Mouse (Mus musculus) natural killer cell, adult 2 months (primary cell): ENCODE measurements at regions not wholly inside any gene's neighbourhood (a gene's known extent, or its start where the extent isn't known, plus 50 kb on each side); places are given as distances from the start of the nearest gene placed in this dataset.

Experiments
- DNase-seq, 2 experiments: peaks; one replicate each; pipeline ENCODE4 v3.0.0; 2022; ENCODE audit warnings: low spot score in 2 of 2

DNA sequence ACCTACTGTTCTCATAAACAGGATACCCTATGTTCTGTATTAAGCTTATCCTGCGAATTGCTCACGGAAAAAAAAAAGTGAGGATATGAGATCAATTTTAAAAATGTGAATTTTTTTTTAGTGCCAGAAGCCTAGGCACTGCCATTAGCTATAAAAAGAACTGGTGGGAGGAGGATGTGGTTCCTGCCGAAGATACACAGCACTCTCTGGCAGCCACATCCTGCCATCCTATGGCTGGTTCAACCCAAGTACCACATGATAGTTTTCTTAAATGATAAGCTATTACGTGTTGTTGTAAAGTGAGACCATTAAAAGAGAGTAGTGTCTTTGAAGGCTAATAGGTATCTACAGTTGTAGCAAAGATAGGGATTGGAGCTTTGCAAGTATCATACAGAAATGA is 58.2 kb upstream of the Ppp3ca start:
- DNase-seq = peak; percentile 49 to 50

DNA sequence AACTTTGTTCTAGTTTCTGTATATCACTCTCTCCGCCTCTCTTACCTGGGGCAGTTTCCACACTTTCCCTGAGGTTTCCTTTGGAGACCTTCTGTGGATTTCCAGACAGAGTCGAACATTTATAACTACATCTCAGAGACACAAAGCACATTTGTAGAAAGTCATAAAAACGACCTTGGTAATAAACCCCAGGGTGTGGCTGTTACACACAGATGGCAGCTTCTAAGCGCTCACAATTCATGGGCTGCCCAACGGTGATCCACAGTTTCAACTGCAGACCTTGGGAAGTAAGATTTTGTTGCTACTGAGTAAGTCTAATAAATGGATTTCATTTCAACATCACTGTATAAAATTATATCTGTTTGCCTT is 59.4 kb upstream of the Ppp3ca start:
- DNase-seq = no peak

DNA sequence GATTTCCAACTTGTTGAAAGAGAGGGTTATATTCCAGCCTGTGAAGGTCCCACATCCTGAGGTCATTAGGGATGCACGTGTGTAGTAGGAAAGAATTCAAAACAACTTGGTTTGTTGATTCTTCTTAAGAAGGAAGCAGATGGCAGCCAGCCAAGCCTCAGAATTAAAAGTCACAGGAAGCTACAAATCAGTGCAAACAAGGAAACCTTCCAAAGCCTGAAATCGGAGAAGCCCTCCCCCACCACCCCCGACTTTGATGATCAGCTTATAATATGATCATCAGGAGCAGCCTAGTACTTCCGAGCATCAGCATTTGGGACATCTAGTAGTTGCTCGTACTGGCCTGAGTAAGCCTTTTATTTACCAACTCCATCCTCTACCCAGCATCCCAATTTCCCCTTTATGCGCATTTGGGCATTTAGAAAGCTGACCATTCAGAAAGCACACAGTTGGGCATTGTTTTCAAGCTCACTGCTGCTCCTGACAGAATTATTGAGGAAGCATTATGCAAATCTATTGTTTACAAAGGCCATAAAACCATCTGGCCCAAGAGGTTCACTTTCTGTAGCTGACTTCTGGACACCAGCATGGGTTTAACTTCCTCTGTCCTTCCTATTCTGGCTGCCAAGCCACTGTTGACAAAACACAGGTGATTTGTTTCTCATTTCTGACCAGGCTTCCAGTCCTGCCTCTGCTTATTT is 59.9 kb upstream of the Ppp3ca start:
- DNase-seq = no peak

DNA sequence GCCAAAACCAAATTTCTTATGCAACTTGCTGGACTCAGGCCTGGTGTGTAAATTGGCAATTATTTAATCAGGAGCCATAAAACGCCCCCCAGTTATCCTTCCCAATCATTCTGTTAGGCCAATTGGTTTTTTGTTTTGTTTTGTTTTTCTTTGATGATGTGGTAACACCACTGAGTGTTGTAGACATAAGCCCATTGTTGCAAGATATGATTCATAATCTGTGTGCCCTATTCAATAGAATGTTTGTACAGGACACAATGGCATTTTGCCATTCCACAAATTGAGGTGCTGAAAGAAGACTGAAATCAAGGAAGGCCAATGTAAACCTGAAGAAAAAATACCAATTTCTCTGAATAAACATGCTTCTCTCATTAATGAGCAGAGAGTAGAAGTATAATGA is 68.2 kb upstream of the Ppp3ca start:
- no peak for DNase-seq

DNA sequence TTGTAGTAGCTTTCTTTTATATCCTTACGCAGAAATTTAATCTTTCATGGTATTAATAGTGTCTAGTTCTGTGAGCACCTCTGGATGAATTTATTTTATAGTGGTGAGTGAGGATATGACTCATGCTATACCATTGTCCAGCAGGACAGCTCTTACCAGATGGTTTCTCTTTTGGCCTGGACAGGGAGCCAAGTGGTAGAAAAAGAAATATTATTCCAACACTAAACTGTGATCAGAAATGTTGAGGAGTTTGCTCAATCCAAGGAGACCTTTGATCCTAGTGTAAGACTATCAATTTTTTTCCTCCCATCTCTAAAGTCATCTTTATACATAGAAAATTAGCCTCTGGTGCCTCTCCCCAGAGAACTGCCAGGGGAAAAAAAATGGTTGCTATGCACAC is 86.0 kb upstream of the Ppp3ca start:
- no peak for DNase-seq

DNA sequence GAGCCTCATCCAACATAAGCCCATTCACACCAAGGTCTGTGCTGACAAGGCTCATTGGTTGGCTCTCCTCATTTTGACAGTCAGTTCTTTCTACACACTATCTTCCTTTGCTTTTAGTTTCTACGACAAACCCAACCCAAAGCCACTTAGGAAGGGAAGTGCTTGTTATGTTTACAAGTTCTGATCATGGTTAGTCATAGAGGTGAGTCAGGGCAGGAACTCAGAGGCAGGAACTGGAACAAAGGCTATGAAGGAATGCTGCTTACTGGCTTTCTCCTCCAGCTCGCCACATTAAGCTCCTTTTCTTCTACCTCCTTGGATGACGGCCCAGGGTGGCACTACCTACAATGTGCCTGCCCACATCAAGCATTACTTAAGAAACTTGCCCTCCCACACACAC is 91.9 kb upstream of the Ppp3ca start:
- no peak for DNase-seq

DNA sequence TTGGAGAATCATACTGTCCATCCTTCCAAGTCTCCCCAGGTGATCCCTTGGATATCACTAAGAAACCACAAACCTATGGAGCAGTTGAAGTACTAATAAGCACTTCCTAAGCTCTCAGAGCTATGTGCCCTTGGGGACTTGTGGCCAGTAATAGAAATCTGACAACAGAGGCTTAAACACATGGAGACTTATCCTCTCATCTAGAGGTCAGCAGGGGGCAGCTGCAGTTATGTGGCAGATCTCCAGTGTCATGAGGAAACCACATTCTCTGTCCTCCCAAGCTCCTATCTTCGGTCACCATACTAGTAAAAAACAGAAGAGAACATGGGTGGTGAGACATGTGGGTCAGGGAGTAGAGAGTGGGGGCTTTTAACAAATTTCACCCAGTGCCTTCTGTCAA is 99.4 kb upstream of the Ppp3ca start:
- no peak for DNase-seq

DNA sequence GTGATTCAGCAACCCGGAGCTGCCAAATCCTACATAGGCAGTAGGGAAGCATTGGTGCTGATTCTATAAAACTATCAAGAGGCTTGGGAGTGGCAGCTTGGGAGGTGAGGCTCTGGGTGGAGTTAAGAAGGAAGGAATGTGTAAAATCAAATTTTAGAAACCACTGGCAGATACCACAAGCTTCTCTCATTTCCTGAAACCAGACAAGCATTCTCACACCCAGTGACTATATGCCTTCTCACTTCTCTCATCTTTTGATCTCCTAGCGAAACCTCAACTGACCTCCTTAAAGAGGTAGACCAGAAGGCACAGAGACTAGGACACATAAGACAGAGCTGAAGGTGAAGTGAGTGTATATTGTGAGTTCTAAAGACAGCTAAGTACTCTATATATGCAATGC is 113.4 kb upstream of the Ppp3ca start:
- DNase-seq = peak; percentile 24 to 59

DNA sequence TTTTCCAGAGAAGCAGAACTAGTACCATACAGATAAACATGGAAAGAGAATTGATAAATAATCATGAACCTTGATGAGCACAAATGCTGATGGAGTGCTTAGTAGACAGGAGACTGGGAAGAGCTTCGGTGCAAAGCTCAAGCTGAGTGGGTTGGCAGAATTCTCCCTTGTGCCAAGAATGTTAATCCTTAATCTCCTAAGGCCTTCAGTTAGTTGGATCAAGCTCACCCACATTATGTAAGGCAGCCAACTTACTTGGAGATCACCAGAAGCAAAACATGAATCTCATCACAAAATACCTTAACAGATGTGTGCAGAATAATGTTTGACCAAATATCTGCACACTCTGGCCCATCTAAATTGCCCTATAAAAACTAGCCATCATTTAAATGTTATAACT is 120.5 kb upstream of the Ppp3ca start:
- no peak for DNase-seq

DNA sequence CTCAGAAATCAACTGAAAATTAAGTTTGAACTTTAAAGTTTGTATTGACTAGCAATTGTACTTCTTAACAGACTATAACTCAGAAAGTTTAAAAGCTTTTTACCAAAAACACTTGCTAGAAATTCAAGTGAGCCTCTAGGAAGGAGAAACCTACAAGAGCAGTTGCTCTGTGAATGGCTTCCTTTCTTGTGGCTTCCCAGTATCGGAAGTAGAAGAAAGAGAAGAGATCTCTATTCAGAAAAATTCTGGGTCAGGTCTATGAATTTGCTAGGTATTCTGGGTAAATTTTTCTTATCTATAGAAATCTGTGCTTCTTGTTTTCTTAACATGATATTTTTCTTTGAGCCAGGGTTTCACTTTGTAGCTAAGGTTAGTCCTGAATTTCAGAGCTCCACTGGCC is 138.3 kb upstream of the Ppp3ca start:
- DNase-seq = no peak

DNA sequence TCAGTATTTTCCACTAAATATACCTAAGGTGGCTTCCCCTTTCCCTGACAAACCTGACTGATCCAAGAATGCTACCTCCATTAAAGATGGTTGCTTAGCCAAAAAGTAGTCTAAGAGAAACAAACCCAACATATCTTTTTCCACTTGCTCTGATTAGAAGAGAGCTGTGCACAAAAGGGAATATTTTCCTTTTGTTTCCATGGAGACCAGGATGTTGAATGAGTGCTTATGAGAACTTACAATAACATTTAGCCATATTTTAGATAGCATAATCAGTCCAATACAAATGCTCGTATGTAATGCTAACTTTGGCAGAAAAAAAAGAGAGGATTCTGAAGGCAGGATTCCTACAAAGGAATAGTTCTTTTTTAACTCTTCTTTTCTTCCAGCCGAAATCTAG is 161.3 kb upstream of the Ppp3ca start:
- DNase-seq = no peak

DNA sequence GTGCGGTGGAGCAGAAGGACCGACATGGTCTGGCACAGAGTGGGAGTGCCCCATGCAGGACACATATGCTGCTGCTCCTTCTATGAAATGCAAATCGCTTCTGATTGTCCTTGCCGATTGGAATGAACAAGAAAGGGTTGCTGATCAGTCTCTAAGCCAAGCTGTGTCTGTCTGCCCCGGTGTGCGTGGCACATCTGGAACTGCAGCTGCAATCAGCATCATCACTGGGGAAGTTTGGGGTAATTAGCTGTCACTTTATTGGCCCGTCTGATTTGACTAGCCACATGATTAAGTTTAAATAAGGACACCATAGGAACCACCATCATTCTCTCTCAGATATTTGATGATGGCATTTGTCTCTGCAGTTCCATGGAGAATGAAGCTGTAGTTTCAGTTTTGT is 162.9 kb upstream of the Ppp3ca start:
- DNase-seq = no peak

DNA sequence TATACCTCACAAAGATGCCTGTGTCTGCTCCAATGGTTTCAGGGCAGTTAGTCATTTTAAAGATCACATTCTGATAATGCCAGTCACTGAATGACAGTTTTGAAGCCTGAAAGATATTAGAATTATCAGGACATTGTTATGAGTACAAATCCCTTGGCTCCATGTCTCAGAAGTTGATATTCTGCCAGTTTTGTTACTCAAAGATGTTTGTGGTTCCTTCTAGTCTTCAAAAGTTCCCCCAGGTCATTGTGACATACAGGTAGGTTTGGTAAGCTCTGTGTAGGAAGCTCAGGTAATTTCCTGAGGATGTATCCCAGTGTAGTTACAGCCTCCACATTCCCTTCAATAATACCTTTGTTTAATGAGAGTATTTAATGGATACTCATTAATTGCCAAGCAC is 169.0 kb upstream of the Bank1 start:
- no peak for DNase-seq

DNA sequence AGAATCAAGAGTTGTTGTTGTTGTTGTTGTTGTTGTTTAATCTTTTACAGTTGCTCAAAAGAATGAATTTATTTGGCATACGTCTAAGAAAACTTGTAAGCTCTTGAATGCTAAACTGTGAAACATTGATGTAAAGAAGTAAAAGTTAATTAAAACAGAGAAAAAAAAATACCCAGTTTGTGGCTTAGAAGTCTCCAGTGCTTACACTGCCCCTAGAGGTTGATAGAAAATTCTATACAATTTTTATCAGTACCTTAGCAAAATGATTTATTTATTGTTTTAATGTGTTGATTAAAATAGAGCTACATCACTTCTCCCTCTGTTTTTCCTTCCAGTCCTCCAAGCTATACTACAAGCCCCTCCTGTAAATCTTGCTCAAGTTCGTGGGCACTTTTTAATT is 165.8 kb upstream of the Bank1 start:
- no peak for DNase-seq

DNA sequence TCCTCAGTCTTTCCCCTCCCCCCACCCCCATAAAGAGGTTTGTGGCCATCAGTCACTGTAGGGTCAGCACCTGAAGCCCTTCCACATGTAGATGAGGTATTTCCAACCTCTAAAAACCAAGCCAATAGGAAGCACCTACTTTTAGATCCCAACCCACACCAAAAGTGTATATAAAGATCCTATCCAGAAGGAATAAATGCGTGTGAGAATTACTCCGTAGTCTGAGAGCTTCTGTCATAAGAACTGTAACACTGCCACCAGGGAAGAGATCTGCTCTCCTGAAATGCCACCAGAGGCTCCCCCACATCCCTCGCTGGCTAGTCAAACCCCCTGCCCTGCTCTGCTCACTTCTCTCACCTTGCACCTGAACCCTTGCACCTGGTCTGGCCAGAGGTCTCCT is 145.8 kb upstream of the Bank1 start:
- DNase-seq = no peak

DNA sequence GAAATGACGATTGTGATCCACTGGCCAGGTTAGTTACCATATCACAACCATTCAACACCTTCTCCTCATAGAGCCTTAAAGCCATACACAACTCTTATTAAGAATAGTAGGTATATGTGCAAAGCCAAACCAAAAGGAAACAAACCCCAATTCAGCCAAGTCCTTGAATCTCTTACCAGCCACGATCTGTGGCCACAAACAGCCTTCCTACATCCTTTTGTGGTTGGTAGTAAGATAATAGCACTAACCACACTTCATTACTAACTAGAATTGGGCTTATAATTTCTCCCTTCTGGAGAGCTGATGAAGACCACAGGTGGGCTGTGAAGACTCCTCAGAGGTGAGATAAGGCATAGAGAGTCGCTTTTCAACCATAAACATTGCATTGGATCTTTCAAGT is 136.9 kb upstream of the Bank1 start:
- no peak for DNase-seq

DNA sequence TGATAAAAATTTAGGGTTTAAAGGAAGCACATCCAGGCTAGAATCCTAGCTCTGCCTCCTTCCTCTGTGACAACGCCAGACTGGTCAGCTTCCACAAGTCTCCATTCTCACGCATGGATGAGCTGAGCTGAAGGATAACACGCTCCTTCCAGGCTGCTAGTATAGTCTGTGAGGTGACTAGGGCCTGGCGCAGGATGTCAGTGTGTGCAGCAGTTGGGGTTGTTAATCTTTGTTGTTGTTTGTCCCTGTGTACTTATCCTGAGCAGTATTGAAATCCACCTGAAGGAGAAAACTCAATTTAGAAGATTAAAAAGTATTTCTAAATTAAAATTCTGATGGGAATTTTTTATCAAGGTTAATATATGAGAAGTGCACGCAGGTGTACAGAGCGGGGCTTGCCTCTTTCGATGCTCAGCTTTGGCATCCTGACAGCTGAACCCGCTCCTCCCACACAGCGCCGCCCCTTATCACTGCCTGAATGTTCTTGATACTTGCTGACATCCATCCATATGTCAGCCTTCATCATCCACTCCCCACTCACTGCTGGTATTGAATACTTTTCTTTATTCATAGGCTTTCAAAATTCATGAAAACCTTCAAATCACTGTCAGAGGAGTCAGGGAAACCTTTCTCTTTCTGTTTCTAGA is 130.7 kb upstream of the Bank1 start:
- no peak for DNase-seq

DNA sequence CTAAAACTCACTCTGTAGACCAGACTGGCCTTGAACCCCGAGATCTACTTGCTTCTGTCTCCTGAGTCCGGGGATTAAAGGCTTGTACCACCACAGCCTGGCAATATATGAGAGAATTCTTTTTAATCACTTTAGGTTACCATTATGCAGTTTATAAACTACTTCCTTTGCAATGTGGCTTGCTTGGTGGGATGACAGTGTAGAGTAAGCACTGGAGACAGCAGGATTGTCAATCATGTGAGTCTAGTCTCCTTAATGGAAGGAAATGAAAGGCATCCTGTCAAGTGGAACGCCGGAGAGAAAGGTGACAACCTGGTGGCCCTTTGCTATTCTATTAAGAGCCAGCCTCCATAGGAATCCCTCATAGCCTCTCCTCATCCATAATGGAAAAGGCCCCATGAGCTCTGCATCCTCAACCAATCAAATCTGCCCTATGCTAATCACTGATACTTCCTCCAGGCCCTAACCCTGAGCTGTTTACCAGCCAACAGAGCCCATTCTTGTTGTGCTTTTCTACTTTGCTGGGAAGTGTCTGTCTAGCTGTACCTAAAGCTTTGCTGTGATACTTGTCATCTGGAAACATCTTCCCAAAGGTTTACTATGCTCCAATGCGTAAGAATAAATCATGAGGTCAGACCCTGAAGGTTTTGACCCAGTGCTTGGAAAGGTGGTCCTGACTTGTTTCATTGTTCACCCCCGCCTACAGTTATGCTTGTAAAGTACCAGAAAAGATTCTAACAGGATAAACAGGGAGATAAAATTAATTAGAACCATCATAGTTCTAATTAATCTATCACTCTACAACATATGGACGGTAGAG is 130.0 kb upstream of the Bank1 start:
- no peak for DNase-seq

DNA sequence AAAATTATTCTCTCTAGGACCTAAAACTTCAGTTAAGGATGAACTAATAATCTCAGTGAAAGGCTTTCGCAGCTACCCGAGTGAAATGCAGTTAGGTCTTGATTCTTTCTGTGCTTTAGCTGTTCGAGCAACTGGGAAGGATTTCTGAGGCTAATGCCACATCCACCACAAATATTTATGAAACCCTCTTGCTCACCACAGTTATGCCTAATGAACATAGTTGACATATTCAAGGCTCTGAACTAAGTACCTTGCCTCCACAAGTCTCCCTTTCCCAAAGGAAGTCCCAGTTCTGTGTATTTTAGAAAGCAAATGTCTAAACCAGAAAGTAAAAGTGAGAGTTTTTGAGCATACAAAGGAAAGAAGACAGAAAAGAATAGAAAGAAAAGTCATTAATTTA is 129.1 kb upstream of the Bank1 start:
- no peak for DNase-seq

DNA sequence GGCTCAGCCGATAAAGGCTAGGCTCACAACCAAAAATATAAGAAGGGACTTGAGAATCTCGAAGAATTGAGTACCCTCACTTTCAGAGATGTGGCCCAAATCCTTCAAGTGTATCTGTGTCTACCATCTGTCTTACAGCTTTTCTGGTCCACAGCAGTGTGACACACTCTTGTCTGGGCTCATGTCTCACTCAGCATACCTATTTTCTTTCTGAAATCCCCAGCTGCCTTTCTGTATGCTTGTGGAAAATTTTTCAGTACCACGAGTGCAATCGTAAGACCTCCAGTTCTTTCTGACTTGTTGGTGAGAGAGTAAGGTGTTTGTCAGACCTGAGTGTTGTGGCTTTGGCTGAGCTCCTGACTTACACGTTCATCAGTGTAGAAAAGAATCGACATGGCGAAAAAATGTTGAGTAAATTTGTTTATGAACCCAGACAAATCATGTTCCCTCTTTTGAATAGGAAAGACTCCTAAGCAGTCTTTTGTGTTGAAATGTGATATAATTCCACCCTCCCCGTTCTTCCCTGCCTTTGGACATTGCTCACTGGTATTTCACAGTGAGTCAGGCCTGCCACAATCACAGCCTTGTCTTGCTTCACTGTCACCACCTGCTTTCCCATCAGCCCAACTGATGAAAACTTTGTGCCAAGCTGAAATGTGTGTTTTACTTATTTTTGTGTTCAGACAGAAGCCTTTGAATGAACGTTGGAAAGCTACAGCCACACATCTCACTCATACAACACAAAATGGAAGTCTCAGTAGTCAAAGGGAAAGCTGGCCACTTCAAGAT is 125.3 kb upstream of the Bank1 start:
- DNase-seq = no peak

DNA sequence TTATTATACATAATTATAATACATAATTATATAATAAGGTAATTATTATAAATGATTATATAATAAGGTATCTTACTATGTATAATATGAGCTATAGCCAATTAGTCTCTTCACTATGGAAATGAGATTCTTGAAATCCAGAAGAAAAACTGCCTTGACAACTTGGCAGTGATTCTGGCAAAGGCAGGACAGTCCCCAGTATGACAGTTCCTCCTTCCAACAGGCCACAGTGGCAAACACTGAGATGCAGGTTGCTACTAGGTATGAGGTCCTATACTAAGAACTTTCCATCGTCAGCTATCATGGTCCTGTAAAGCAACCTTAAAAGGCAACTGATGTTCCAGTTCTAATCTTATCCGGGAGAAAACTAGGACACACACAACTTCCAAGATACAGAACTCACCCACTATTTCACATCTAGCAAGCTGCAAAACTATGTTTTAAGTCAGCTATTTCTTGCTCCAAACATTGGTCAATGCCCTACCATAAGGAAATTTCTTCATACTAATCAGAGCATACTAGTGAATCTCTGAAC is 124.6 kb upstream of the Bank1 start:
- DNase-seq = no peak

DNA sequence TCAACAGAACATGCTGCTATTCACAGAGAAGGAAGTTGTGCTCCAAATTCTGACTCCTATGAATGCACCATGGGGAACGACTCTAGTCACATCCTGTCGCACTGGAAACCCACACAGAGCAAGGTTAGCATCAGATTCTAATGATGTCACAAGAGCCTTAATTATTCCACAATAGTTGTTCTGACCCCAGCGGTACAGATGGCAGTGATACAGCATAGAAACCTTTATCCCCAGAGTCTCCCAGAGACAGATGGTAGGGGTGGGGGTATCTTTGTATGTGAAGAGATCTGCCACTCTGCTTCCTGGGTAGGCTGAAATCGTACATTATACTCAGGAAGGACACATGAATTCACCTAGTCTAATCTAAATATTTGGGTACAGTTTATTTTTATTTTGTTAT is 123.5 kb upstream of the Bank1 start:
- no peak for DNase-seq
